Mouse (Mus musculus): Measurements from ENCODE around the gene Nr1h2. TPM values are rescaled to one million over a fixed set of nuclear protein-coding genes. Genes with fewer than 3 reads are reported as not detected.

Gene Nr1h2
- total and polyA plus RNA-seq, 3 experiments: 34.0 to 223 (median 98.5) TPM

DNA sequence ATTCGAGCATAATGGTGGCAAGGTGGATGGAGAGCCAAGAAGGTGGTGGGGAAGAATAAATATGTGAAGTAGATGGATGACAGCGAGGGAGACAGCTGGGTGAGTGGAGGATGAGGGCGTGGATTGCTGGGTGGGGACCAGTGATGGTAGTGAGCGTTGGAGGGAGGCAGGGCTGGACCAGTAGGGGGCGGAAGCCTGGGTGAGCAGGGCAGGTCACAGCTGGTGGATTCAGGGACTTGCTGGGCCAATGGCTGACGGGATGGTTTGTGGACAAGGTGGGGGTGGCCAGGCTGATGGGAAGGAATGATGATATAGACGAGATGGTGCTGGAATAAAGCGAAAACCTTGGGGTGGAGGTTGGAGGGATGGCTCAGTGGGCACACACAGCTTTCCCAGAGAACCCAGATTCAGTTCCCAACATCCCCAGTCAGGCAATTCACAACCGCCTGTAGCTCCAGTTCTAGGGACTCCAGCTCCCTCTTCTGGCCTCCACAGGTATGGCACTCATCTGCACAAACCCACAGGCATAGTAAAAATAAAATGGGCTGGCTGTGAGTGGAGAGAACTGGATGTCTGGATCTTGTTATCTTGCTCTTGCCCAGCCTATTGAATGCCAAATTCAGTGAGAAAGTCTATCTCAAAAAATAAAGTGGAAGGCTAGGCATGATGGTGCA is 34.4 kb downstream of the Nr1h2 start:
- H3K4me1 ChIP-seq (ENCODE audit: insufficient read depth, low read depth, low read length): peaks cover 7% of the 10 kb centered on the region; the same call in 1 of the 2 replicates
- ATAC-seq (ENCODE audit: extremely low read depth, insufficient number of reproducible peaks, low FRiP score, poor library complexity, severe bottlenecking) (no peak), DNase-seq (ENCODE audit: low spot score) (no peak)
- H3K27me3 ChIP-seq (ENCODE audit: insufficient read depth, low read length): peaks cover 47% of the 10 kb centered on the region
- H3K9me3 ChIP-seq (replicated peaks): no peaks in the 10 kb centered on the region
- H3K36me3 ChIP-seq (replicated peaks): no peaks in the 10 kb centered on the region
- H3K4me3 ChIP-seq (ENCODE audit: low read depth, low read length): no peak overlapping the region
- TF ChIP-seq CTCF (IDR thresholded peaks at IDR 0.05; ENCODE audit: low read depth, low read length): no peak
- no peak for TF ChIP-seq GATA2 (IDR thresholded peaks at IDR 0.05; ENCODE audit: borderline replicate concordance, low read depth, low read length)
- no peak for TF ChIP-seq GATA1 (IDR thresholded peaks at IDR 0.05; ENCODE audit: borderline replicate concordance, low read length)
- no peak for TF ChIP-seq TAL1 (conservative IDR thresholded peaks at IDR 0.05; ENCODE audit: low read depth, low read length)
- no peak for TF ChIP-seq POLR2AphosphoS5 (IDR thresholded peaks at IDR 0.05; ENCODE audit: insufficient replicate concordance, low read depth, low read length)

DNA sequence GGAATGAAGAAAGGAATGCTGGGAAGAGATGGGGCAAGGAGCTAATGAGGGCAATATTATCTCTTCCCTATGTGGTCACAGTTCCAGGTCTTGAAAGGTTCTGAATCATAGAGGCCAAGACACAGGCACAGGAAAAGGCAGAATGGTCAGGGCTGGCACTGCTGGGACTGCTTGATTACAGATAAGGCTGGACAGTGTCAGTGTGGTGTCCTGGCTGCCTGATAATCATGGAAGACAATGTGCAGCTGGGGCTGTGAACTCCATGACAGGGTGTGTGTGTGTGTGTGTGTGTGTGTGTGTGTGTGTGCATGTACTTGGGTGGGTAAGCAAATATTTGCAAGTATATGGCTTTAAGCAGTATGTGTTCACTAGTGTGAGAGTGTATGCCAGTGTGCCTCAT is 46.3 kb downstream of the Nr1h2 start:
- Histone ChIP-seq H3K4me3 (ENCODE audit: low read depth, low read length) (no peak overlapping the region), H3K36me3 (replicated peaks) (no peaks in the 10 kb centered on the region), H3K4me1 (ENCODE audit: insufficient read depth, low read depth, low read length) (no peaks in the 10 kb centered on the region; the same call in none of the 2 replicates), H3K27me3 (ENCODE audit: insufficient read depth, low read length) (peaks cover 46% of the 10 kb centered on the region; the same call in 1 of the 2 replicates), H3K9me3 (replicated peaks) (peaks cover 3% of the 10 kb centered on the region)
- ATAC-seq (ENCODE audit: extremely low read depth, insufficient number of reproducible peaks, low FRiP score, poor library complexity, severe bottlenecking) (no peak), DNase-seq (ENCODE audit: low spot score) (no peak)
- no peak for TF ChIP-seq GATA1 (IDR thresholded peaks at IDR 0.05; ENCODE audit: borderline replicate concordance, low read length)
- TF ChIP-seq CTCF (IDR thresholded peaks at IDR 0.05; ENCODE audit: low read depth, low read length): no peak
- TF ChIP-seq TAL1 (conservative IDR thresholded peaks at IDR 0.05; ENCODE audit: low read depth, low read length): no peak
- no peak for TF ChIP-seq POLR2AphosphoS5 (IDR thresholded peaks at IDR 0.05; ENCODE audit: insufficient replicate concordance, low read depth, low read length)
- no peak for TF ChIP-seq GATA2 (IDR thresholded peaks at IDR 0.05; ENCODE audit: borderline replicate concordance, low read depth, low read length)

DNA sequence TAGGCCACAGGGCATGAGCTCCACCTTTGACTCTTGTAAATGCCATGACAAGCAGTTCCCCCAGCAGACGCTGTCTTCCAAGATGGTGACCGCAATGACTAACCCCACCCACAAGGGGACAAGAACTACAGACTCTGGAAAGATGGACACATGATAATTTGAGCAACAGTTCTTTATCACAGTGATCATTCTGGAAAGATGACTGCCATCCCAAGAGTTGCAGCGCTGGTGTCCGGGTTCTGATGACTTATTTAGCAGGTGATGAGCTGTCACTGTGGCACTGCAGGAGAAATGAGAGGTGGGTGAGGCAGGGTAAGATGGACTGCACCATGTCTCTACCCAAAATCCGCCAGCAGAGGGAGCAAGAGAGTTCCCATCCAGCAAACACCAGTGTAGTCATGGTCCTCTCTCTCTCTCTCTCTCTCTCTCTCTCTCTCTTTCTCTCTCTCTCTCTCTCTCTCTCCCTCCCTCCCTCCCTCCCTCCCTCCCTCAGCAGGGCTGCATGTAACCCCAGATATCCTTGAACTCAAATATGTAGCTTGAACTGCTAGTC is 52.1 kb downstream of the Nr1h2 start:
- peaks cover 22% of the 10 kb centered on the region; the same call in 1 of the 2 replicates for H3K27me3 ChIP-seq (ENCODE audit: insufficient read depth, low read length)
- TF ChIP-seq TAL1 (conservative IDR thresholded peaks at IDR 0.05; ENCODE audit: low read depth, low read length) (no peak), GATA2 (IDR thresholded peaks at IDR 0.05; ENCODE audit: borderline replicate concordance, low read depth, low read length) (no peak), CTCF (IDR thresholded peaks at IDR 0.05; ENCODE audit: low read depth, low read length) (peak; percentile 83), GATA1 (IDR thresholded peaks at IDR 0.05; ENCODE audit: borderline replicate concordance, low read length) (no peak), POLR2AphosphoS5 (IDR thresholded peaks at IDR 0.05; ENCODE audit: insufficient replicate concordance, low read depth, low read length) (no peak)
- peak; percentile 68 for DNase-seq (ENCODE audit: low spot score)
- H3K4me3 ChIP-seq (ENCODE audit: low read depth, low read length): no peak overlapping the region
- no peak for ATAC-seq (ENCODE audit: extremely low read depth, insufficient number of reproducible peaks, low FRiP score, poor library complexity, severe bottlenecking)
- H3K36me3 ChIP-seq (replicated peaks): peaks cover 6% of the 10 kb centered on the region
- no peaks in the 10 kb centered on the region for H3K9me3 ChIP-seq (replicated peaks)
- H3K4me1 ChIP-seq (ENCODE audit: insufficient read depth, low read depth, low read length): peaks cover 18% of the 10 kb centered on the region

DNA sequence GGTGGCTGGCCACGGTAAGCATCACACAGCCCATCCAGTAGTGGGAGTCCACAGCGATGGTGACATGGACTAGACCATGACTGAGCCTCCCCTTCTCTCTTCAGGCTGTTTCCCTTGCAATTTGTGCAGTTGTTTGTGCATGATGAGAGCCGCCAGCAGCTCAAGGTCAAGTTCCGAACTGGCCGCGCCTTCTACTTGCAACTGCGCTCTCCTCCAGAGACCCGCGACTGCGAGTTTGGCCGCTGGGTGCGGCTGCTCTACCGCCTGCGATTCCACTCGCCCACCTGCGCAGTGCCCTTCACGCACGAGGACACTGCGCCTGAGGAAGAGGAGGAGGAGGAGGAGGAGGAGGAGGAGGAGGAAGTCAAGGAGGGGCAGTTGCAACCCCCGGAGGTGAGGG is 53.7 kb downstream of the Nr1h2 start:
- H3K4me1 ChIP-seq (ENCODE audit: insufficient read depth, low read depth, low read length): peaks cover 27% of the 10 kb centered on the region
- TF ChIP-seq CTCF (IDR thresholded peaks at IDR 0.05; ENCODE audit: low read depth, low read length) (no peak), GATA2 (IDR thresholded peaks at IDR 0.05; ENCODE audit: borderline replicate concordance, low read depth, low read length) (no peak), POLR2AphosphoS5 (IDR thresholded peaks at IDR 0.05; ENCODE audit: insufficient replicate concordance, low read depth, low read length) (no peak), TAL1 (conservative IDR thresholded peaks at IDR 0.05; ENCODE audit: low read depth, low read length) (no peak), GATA1 (IDR thresholded peaks at IDR 0.05; ENCODE audit: borderline replicate concordance, low read length) (no peak)
- ATAC-seq (ENCODE audit: extremely low read depth, insufficient number of reproducible peaks, low FRiP score, poor library complexity, severe bottlenecking) (no peak), DNase-seq (ENCODE audit: low spot score) (no peak)
- H3K4me3 ChIP-seq (ENCODE audit: low read depth, low read length): no peak overlapping the region
- H3K9me3 ChIP-seq (replicated peaks): no peaks in the 10 kb centered on the region
- H3K27me3 ChIP-seq (ENCODE audit: insufficient read depth, low read length): peaks cover 13% of the 10 kb centered on the region; the same call in 1 of the 2 replicates
- H3K36me3 ChIP-seq (replicated peaks): peaks cover 8% of the 10 kb centered on the region

Other genes with a start within 250 kb of the Nr1h2 start
- gene Clec11a, start 247.0 kb downstream of the Nr1h2 start, total RNA-seq (2014; fragmentation: Nextera tagmentation): 3.1 and 5.3 TPM in 2 replicates
- gene Clec11a, start 247.0 kb downstream of the Nr1h2 start, total RNA-seq (2017): 2.6 and 3.3 TPM in 2 replicates
- gene Clec11a, start 247.0 kb downstream of the Nr1h2 start, polyA plus RNA-seq (2012): 1.8 and 2.2 TPM in 2 replicates
- gene Shank1, start 243.7 kb downstream of the Nr1h2 start, total RNA-seq (2014; fragmentation: Nextera tagmentation): 0.08 TPM in 1 of 2 replicates, not detected in the other
- gene Shank1, start 243.7 kb downstream of the Nr1h2 start, total RNA-seq (2017): under 0.01 and 0.11 TPM in 2 replicates
- gene Shank1, start 243.7 kb downstream of the Nr1h2 start, polyA plus RNA-seq (2012): 0.13 and 0.20 TPM in 2 replicates
- not detected in 2 replicates for gene Syt3, start 169.8 kb downstream of the Nr1h2 start, total RNA-seq (2014; fragmentation: Nextera tagmentation)
- not detected in 2 replicates for gene Syt3, start 169.8 kb downstream of the Nr1h2 start, total RNA-seq (2017)
- 0.02 TPM in 1 of 2 replicates, not detected in the other for gene Syt3, start 169.8 kb downstream of the Nr1h2 start, polyA plus RNA-seq (2012)
- 2.5 TPM in 1 of 2 replicates, not detected in the other for gene 1700008O03Rik, start 168.1 kb downstream of the Nr1h2 start, total RNA-seq (2014; fragmentation: Nextera tagmentation)
- gene 1700008O03Rik, start 168.1 kb downstream of the Nr1h2 start, total RNA-seq (2017): 0.11 and 0.41 TPM in 2 replicates
- gene 1700008O03Rik, start 168.1 kb downstream of the Nr1h2 start, polyA plus RNA-seq (2012): 0.49 and 0.61 TPM in 2 replicates
- gene Lrrc4b, start 124.9 kb downstream of the Nr1h2 start, total RNA-seq (2014; fragmentation: Nextera tagmentation): not detected in 2 replicates
- gene Lrrc4b, start 124.9 kb downstream of the Nr1h2 start, total RNA-seq (2017): 0.05 TPM in 1 of 2 replicates, not detected in the other
- gene Lrrc4b, start 124.9 kb downstream of the Nr1h2 start, polyA plus RNA-seq (2012): not detected in 2 replicates
- gene Aspdh, start 88.6 kb downstream of the Nr1h2 start, total RNA-seq (2014; fragmentation: Nextera tagmentation): not detected in 2 replicates
- not detected in 2 replicates for gene Aspdh, start 88.6 kb downstream of the Nr1h2 start, total RNA-seq (2017)
- gene Aspdh, start 88.6 kb downstream of the Nr1h2 start, polyA plus RNA-seq (2012): not detected in 2 replicates
- 48.5 and 55.0 TPM in 2 replicates for gene Josd2, start 86.0 kb downstream of the Nr1h2 start, total RNA-seq (2014; fragmentation: Nextera tagmentation)
- 22.1 and 27.2 TPM in 2 replicates for gene Josd2, start 86.0 kb downstream of the Nr1h2 start, total RNA-seq (2017)
- gene Josd2, start 86.0 kb downstream of the Nr1h2 start, polyA plus RNA-seq (2012): 162 and 230 TPM in 2 replicates
- 33.3 and 33.7 TPM in 2 replicates for gene Emc10, start 57.4 kb downstream of the Nr1h2 start, total RNA-seq (2014; fragmentation: Nextera tagmentation)
- 18.5 and 19.0 TPM in 2 replicates for gene Emc10, start 57.4 kb downstream of the Nr1h2 start, total RNA-seq (2017)
- gene Emc10, start 57.4 kb downstream of the Nr1h2 start, polyA plus RNA-seq (2012): 147 and 166 TPM in 2 replicates
- gene Fam71e1, start 57.4 kb downstream of the Nr1h2 start, total RNA-seq (2014; fragmentation: Nextera tagmentation): 6.8 and 12.7 TPM in 2 replicates
- 1.3 and 5.5 TPM in 2 replicates for gene Fam71e1, start 57.4 kb downstream of the Nr1h2 start, total RNA-seq (2017)
- gene Fam71e1, start 57.4 kb downstream of the Nr1h2 start, polyA plus RNA-seq (2012): 6.9 and 7.4 TPM in 2 replicates
- not detected in 2 replicates for gene Mybpc2, start 29.3 kb downstream of the Nr1h2 start, total RNA-seq (2014; fragmentation: Nextera tagmentation)
- gene Mybpc2, start 29.3 kb downstream of the Nr1h2 start, total RNA-seq (2017): 0.05 TPM in 1 of 2 replicates, not detected in the other
- gene Mybpc2, start 29.3 kb downstream of the Nr1h2 start, polyA plus RNA-seq (2012): not detected in 2 replicates
- not detected in 2 replicates for gene Spib, start 21.9 kb downstream of the Nr1h2 start, total RNA-seq (2014; fragmentation: Nextera tagmentation)
- not detected in 2 replicates for gene Spib, start 21.9 kb downstream of the Nr1h2 start, total RNA-seq (2017)
- not detected in 2 replicates for gene Spib, start 21.9 kb downstream of the Nr1h2 start, polyA plus RNA-seq (2012)
- 70.1 and 106 TPM in 2 replicates for gene Pold1, start 5.1 kb downstream of the Nr1h2 start, total RNA-seq (2014; fragmentation: Nextera tagmentation)
- gene Pold1, start 5.1 kb downstream of the Nr1h2 start, total RNA-seq (2017): 54.6 and 72.4 TPM in 2 replicates
- 252 and 268 TPM in 2 replicates for gene Pold1, start 5.1 kb downstream of the Nr1h2 start, polyA plus RNA-seq (2012)
- gene Napsa, start 18.4 kb upstream of the Nr1h2 start, total RNA-seq (2014; fragmentation: Nextera tagmentation): 1.3 and 2.7 TPM in 2 replicates
- gene Napsa, start 18.4 kb upstream of the Nr1h2 start, total RNA-seq (2017): 0.16 and 0.70 TPM in 2 replicates
- 0.10 and 0.35 TPM in 2 replicates for gene Napsa, start 18.4 kb upstream of the Nr1h2 start, polyA plus RNA-seq (2012)
- 0.53 TPM in 1 of 2 replicates, not detected in the other for gene Kcnc3, start 36.7 kb upstream of the Nr1h2 start, total RNA-seq (2014; fragmentation: Nextera tagmentation)
- gene Kcnc3, start 36.7 kb upstream of the Nr1h2 start, total RNA-seq (2017): 0.05 TPM in 1 of 2 replicates, not detected in the other
- gene Kcnc3, start 36.7 kb upstream of the Nr1h2 start, polyA plus RNA-seq (2012): not detected in 2 replicates
- gene Myh14, start 116.9 kb upstream of the Nr1h2 start, total RNA-seq (2014; fragmentation: Nextera tagmentation): not detected in 2 replicates
- gene Myh14, start 116.9 kb upstream of the Nr1h2 start, total RNA-seq (2017): not detected in 2 replicates
- not detected in 2 replicates for gene Myh14, start 116.9 kb upstream of the Nr1h2 start, polyA plus RNA-seq (2012)
- not detected in 2 replicates for gene Izumo2, start 154.8 kb upstream of the Nr1h2 start, total RNA-seq (2014; fragmentation: Nextera tagmentation)
- gene Izumo2, start 154.8 kb upstream of the Nr1h2 start, total RNA-seq (2017): not detected in 2 replicates
- not detected in 2 replicates for gene Izumo2, start 154.8 kb upstream of the Nr1h2 start, polyA plus RNA-seq (2012)
- 44.9 and 48.7 TPM in 2 replicates for gene Vrk3, start 194.5 kb upstream of the Nr1h2 start, total RNA-seq (2014; fragmentation: Nextera tagmentation)
- 48.8 and 49.0 TPM in 2 replicates for gene Vrk3, start 194.5 kb upstream of the Nr1h2 start, total RNA-seq (2017)
- 72.0 and 82.5 TPM in 2 replicates for gene Vrk3, start 194.5 kb upstream of the Nr1h2 start, polyA plus RNA-seq (2012)
- 3.9 and 4.1 TPM in 2 replicates for gene Zfp473, start 197.1 kb upstream of the Nr1h2 start, total RNA-seq (2014; fragmentation: Nextera tagmentation)
- 4.0 and 4.5 TPM in 2 replicates for gene Zfp473, start 197.1 kb upstream of the Nr1h2 start, total RNA-seq (2017)
- gene Zfp473, start 197.1 kb upstream of the Nr1h2 start, polyA plus RNA-seq (2012): 0.14 and 0.33 TPM in 2 replicates

Measured in G1E (cell line).